Mouse (Mus musculus) ES-E14 (cell line): Measurements from ENCODE around the gene Arl6ip1.

ENCODE experiments used
- CHD2 ChIP-seq: IDR thresholded peaks from 2 replicates; pipeline ENCODE4 v1.6.1; 2014; ENCODE audit warnings: mild to moderate bottlenecking, low read depth, low read length, inconsistent platforms
- ZNF384 ChIP-seq: IDR thresholded peaks from 2 replicates; pipeline ENCODE4 v1.6.1; 2012; ENCODE audit warnings: low read depth, low read length, inconsistent platforms

DNA sequence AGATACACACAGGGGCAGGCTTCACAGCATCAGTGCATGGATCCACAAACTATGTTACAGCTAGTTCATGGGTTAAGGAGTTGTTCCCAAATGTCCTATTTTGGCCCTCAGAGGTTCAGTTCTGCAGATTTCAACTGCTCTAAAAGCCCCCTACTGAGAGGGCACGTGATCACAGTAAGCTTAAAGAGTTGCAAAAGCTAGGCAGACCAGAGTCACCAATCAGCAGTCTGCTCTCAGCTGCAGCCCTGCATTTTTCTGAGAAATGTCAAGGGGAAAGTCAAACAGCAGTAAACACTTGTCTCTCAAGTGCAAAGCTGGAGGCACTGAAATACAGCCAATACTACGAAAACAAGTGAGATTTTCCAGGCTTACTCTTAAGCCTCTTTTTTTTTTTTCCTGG lies 10.3 kb downstream of the Arl6ip1 start:
- TF ChIP-seq CHD2 (no peak), ZNF384 (no peak)
